Mouse (Mus musculus) heart, postnatal 25 days (tissue): ENCODE data around the gene Gtsf2. TPM values are rescaled to one million over a fixed set of nuclear protein-coding genes. Genes with fewer than 3 reads are reported as not detected.
"Not testable (repeated sequence)": the region's sequence is repeated elsewhere in the genome, so short reads cannot be mapped to it uniquely, and the experiment has no call there.

Experiments
- DNase-seq: peaks from one replicate; pipeline ENCODE4 v3.0.0; 2022; ENCODE audit warnings: low spot score
- intact Hi-C: fragments of 180-260 bp; cut with DNase I; formaldehyde crosslinking; loops from one replicate; pipeline ENCODE4 v1.15.1; 2025
- total RNA-seq, 2 experiments: library from RNA; stranded (reverse); gene quantifications; 2 replicates each; pipeline ENCODE4 v1.2.3; 2021

Gtsf2 gene
- total RNA-seq, 2 experiments from 2014 or later: not detected

GRCm38 (mm10) chr15:103405586-103405985 lies 42.7 kb downstream of the Gtsf2 start:
- DNase-seq, intact Hi-C loops: not testable (repeated sequence)

- no peak for DNase-seq
- intact Hi-C loops: no loop called here
These were observed 46.9 kb downstream of the Gtsf2 start for GRCm38 (mm10) chr15:103401361-103401760.

GRCm38 (mm10) chr15:103393577-103393976 lies 54.7 kb downstream of the Gtsf2 start:
- no peak for DNase-seq
- intact Hi-C loops: no loop called here

Other genes starting within 250 kb of the Gtsf2 start
- gene Cbx5, start 208.7 kb downstream of the Gtsf2 start, total RNA-seq: 10 to 100 TPM; 55.9 to 63.9 TPM
- 100 to 1,000 TPM; 133 to 153 TPM for gene Hnrnpa1, start 208.0 kb downstream of the Gtsf2 start, total RNA-seq
- gene Nfe2, start 190.1 kb downstream of the Gtsf2 start, total RNA-seq: under 1 TPM; 0.42 to 0.64 TPM
- gene Copz1, start 175.8 kb downstream of the Gtsf2 start, total RNA-seq: 10 to 100 TPM; 51.8 to 53.4 TPM
- gene Gpr84, start 137.9 kb downstream of the Gtsf2 start, total RNA-seq: not detected
- gene Zfp385a, start 108.4 kb downstream of the Gtsf2 start, total RNA-seq: 10 to 100 TPM; 12.5 to 13.7 TPM
- gene Itga5, start 81.7 kb downstream of the Gtsf2 start, total RNA-seq: 10 to 100 TPM; 48.1 to 48.2 TPM
- gene Gtsf1, start 18.0 kb downstream of the Gtsf2 start, total RNA-seq: not detected
- 1 to 10 TPM; 3.9 to 4.2 TPM for gene Nckap1l, start 5.3 kb upstream of the Gtsf2 start, total RNA-seq
- 1 to 10 TPM; 1.1 to 1.4 TPM for gene Pde1b, start 54.6 kb upstream of the Gtsf2 start, total RNA-seq
- 10 to 100 TPM; 10.5 to 12.0 TPM for gene Ppp1r1a, start 89.5 kb upstream of the Gtsf2 start, total RNA-seq
- gene Glycam1, start 116.6 kb upstream of the Gtsf2 start, total RNA-seq: not detected